ENCODE assay signal across 11 mouse cellular contexts in genomic region chr9:118688921-118689451, GRCm38 (mm10).
A peak's percentile ranks its signal among the peaks of the same experiment; 100 is the strongest.
DNase-seq lines count a peak whose midpoint lies in the region; ATAC-seq and TF ChIP-seq lines count a peak whose summit lies in the region.
"Had no signal": no experiment of that assay in that cellular context is flagged by ENCODE, and none has a peak within 500 bp of the region (broad histone marks: within the 10 kb centered on the region; RNA-seq: fewer than 3 reads in every experiment).

No protein-coding gene starts in this region.

- no peak for TF ChIP-seq CTCF in intestine, postnatal 0 days (IDR thresholded peaks at IDR 0.05; ENCODE audit: low read depth)

- peaks cover 17% of the 10 kb centered on the region; the same call in 1 of the 2 replicates for H3K36me3 ChIP-seq in intestine, embryonic 14.5 days (ENCODE audit: control insufficient read depth, insufficient read depth, low read length)
- no peaks in the 10 kb centered on the region for H3K36me3 ChIP-seq in intestine, postnatal 0 days (ENCODE audit: control insufficient read depth, insufficient read depth)
- peaks cover 62% of the 10 kb centered on the region for H3K36me3 ChIP-seq in embryonic facial prominence, embryonic 10.5 days (replicated peaks)
- H3K36me3 ChIP-seq: liver, embryonic 13.5 days had no signal

- H3K4me3 ChIP-seq in intestine, embryonic 14.5 days (ENCODE audit: low read depth, low read length) = no peak overlapping the region
- H3K4me3 ChIP-seq in intestine, postnatal 0 days (ENCODE audit: low read depth, low read length) = no peak overlapping the region
- H3K4me3 ChIP-seq in embryonic facial prominence, embryonic 10.5 days = no peak overlapping the region
- H3K4me3 ChIP-seq: liver, embryonic 13.5 days had no signal

- H3K9me3 ChIP-seq in intestine, embryonic 14.5 days (ENCODE audit: control insufficient read depth, low read length) = no peaks in the 10 kb centered on the region
- H3K9me3 ChIP-seq in intestine, postnatal 0 days (ENCODE audit: control insufficient read depth) = no peaks in the 10 kb centered on the region
- no peaks in the 10 kb centered on the region for H3K9me3 ChIP-seq in embryonic facial prominence, embryonic 10.5 days
- H3K9me3 ChIP-seq: liver, embryonic 13.5 days had no signal

- H3K27me3 ChIP-seq in intestine, embryonic 14.5 days (replicated peaks; ENCODE audit: control insufficient read depth, insufficient read depth, low read length) = no peaks in the 10 kb centered on the region
- H3K27me3 ChIP-seq in intestine, postnatal 0 days (replicated peaks; ENCODE audit: control insufficient read depth, insufficient read depth, low read length) = no peaks in the 10 kb centered on the region
- no peaks in the 10 kb centered on the region for H3K27me3 ChIP-seq in embryonic facial prominence, embryonic 10.5 days (replicated peaks; ENCODE audit: low read depth, poor library complexity, severe bottlenecking)
- H3K27me3 ChIP-seq: liver, embryonic 13.5 days had no signal

- H3K4me2 ChIP-seq in intestine, embryonic 14.5 days (ENCODE audit: low read length) = no peak overlapping the region
- no peak overlapping the region for H3K4me2 ChIP-seq in intestine, postnatal 0 days (replicated peaks; ENCODE audit: low read depth)
- H3K4me2 ChIP-seq: liver, embryonic 13.5 days had no signal

- peak overlapping the region; percentile 34 for H3K27ac ChIP-seq in intestine, embryonic 14.5 days (ENCODE audit: low read depth)
- H3K27ac ChIP-seq in intestine, postnatal 0 days (ENCODE audit: low read depth, low read length) = no peak overlapping the region
- peak overlapping the region; percentile 19 for H3K27ac ChIP-seq in embryonic facial prominence, embryonic 10.5 days (replicated peaks)
- H3K27ac ChIP-seq: liver, embryonic 13.5 days had no signal

- no peak overlapping the region for H3K9ac ChIP-seq in intestine, embryonic 14.5 days (ENCODE audit: low read length)
- H3K9ac ChIP-seq in intestine, postnatal 0 days (ENCODE audit: low read depth, low read length) = no peak overlapping the region
- H3K9ac ChIP-seq: liver, embryonic 13.5 days had no signal

- DNase-seq in intestine, embryonic 14.5 days (ENCODE audit: low spot score) = no peak
- DNase-seq in Muller cell, postnatal 12 days (ENCODE audit: inconsistent ontology term) = peak; percentile 82
- DNase-seq in embryonic facial prominence, embryonic 10.5 days (ENCODE audit: low spot score) = peak; percentile 32
- peak; percentile 65 for DNase-seq in kidney, postnatal 14 days
- no peak for DNase-seq in adrenal gland, postnatal 4 days (ENCODE audit: low spot score in 2 of 2)
- no peak for DNase-seq in heart, postnatal 4 days
- DNase-seq: gastrocnemius, postnatal 25 days; liver, embryonic 13.5 days; thymus, adult 2 months had no signal

- H3K4me1 ChIP-seq in intestine, embryonic 14.5 days (replicated peaks; ENCODE audit: control insufficient read depth, insufficient read depth, low read length) = peaks cover 8% of the 10 kb centered on the region
- H3K4me1 ChIP-seq in intestine, postnatal 0 days (replicated peaks; ENCODE audit: control insufficient read depth, insufficient read depth, low read length) = no peaks in the 10 kb centered on the region
- H3K4me1 ChIP-seq in embryonic facial prominence, embryonic 10.5 days = peaks cover 53% of the 10 kb centered on the region

- ATAC-seq in intestine, embryonic 14.5 days (replicated peaks; ENCODE audit: low FRiP score, low TSS enrichment, low read depth) = no peak
- ATAC-seq in intestine, postnatal 0 days = no peak
- ATAC-seq in activated CD4-positive, CD25-positive, alpha-beta regulatory T cell, adult 4 months = no peak

- 40% methylated on average over 14 of the region's 14 CpGs for WGBS in intestine, embryonic 14.5 days
- 59% methylated on average over 14 of the region's 14 CpGs for WGBS in intestine, postnatal 0 days
- 60% methylated on average over 14 of the region's 14 CpGs for WGBS in embryonic facial prominence, embryonic 10.5 days

Comparison
In these comparisons a context has a peak if more than half of its experiments do, and no peak if none do; other contexts are left out.
1. DNase-seq: peak in Muller cell, postnatal 12 days (single experiment), embryonic facial prominence, embryonic 10.5 days (single experiment) and kidney, postnatal 14 days (single experiment); none in intestine, embryonic 14.5 days (single experiment), adrenal gland, postnatal 4 days (0 of 2) and heart, postnatal 4 days (single experiment).